Mouse (Mus musculus) forebrain, embryonic 10.5 days (tissue): ENCODE data around the gene Rab6b. TPM values are rescaled to one million over a fixed set of nuclear protein-coding genes. Genes with fewer than 3 reads are reported as not detected.
A peak's percentile ranks its signal among the peaks of the same experiment; 100 is the strongest.

Source experiments
- DNase-seq: peaks from one replicate; pipeline ENCODE4 v3.0.0-alpha.2; 2017; ENCODE audit warnings: low spot score; ENCODE audit errors: extremely low spot score
- H3K27ac ChIP-seq: fragments of 300-500 bp; sonication (generic); 2 replicates; pipeline ENCODE4 v1.5.1; 2016; ENCODE audit warnings: mild to moderate bottlenecking
- H3K27me3 ChIP-seq: fragments of 300-500 bp; sonication (generic); 2 replicates; pipeline ENCODE4 v1.6.1; 2016; ENCODE audit warnings: mild to moderate bottlenecking; ENCODE audit not compliant: poor library complexity, severe bottlenecking
- H3K36me3 ChIP-seq: fragments of 300-500 bp; sonication (generic); replicated peaks from 2 replicates; pipeline ENCODE4 v1.6.1; 2016; ENCODE audit warnings: mild to moderate bottlenecking, moderate library complexity
- H3K4me1 ChIP-seq: fragments of 300-500 bp; sonication (generic); 2 replicates; pipeline ENCODE4 v1.6.1; 2016
- H3K4me3 ChIP-seq: fragments of 300-500 bp; sonication (generic); 2 replicates; pipeline ENCODE4 v1.5.1; 2016; ENCODE audit warnings: mild to moderate bottlenecking, moderate library complexity
- H3K9me3 ChIP-seq: fragments of 300-500 bp; sonication (generic); 2 replicates; pipeline ENCODE4 v1.6.1; 2016; ENCODE audit warnings: mild to moderate bottlenecking, moderate library complexity
- whole genome bisulfite sequencing: fragments of 180-500 bp; shearing (Covaris S2); methylation state at CpG from one replicate; pipeline ENCODE4 v1.1.7; 2016; 5-methylcytosine and 5-hydroxymethylcytosine counted together
- polyA plus RNA-seq: library from polyadenylated mRNA; unstranded; fragments of >200 nt; fragmentation: Nextera tagmentation; extraction: Ambion mirVana; gene quantifications from 2 replicates; pipeline ENCODE4 v1.2.1, GENCODE M21; 2016

Gene Rab6b
- polyA plus RNA-seq, 1 experiment from 2014 or later = 9.1 TPM

DNA sequence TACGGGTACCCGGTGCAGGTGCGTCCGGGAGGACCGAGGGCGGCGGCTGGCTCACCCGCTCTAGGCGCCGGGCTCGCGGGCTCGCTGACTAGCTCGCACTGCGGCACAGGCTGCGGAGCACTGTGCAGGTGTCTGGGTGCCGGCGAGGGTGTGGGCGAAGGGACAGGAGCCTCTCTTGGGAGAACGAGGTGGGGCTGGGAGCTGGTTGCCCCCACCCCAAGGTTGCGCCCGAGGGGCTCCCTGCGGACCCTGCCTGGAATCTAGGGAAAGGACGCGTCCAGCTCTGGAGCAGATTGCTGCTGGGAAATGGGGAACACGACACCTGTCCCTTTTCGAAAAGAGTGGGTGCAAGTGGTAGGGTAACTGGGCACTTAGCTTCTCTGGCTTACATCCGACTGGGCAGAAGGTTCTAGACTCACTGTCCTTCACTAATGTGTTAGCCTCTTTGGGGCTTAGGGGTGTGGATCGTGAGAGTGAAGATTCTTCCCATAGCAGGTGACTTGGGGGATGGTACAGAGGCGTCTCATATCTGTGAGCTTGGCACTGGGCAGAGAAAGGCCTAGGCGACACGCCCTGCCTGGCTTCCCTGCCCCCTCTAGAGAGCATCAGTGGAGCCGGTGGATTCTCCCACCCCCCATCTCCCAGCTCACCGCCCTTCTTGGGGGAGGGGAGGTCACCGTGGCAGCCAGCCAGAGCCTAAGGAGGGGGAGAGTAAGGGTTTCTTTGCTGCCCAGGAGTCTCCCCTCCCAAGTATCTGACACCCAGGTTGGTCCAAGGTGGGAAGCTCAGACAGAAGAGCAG is 1.1 kb downstream of the Rab6b start:
- Histone ChIP-seq H3K4me1 (peaks cover 59% of the 10 kb centered on the region), H3K27ac (peak overlapping the region; percentile 90), H3K9me3 (no peaks in the 10 kb centered on the region), H3K36me3 (0 out of 2 replicates have a peak, but pooled peaks cover 5% of the 10 kb centered on the region), H3K27me3 (peaks cover 63% of the 10 kb centered on the region), H3K4me3 (peak overlapping the region; percentile 80)
- no peak for DNase-seq
- WGBS = 1% methylated on average over 35 of the region's 35 CpGs

DNA sequence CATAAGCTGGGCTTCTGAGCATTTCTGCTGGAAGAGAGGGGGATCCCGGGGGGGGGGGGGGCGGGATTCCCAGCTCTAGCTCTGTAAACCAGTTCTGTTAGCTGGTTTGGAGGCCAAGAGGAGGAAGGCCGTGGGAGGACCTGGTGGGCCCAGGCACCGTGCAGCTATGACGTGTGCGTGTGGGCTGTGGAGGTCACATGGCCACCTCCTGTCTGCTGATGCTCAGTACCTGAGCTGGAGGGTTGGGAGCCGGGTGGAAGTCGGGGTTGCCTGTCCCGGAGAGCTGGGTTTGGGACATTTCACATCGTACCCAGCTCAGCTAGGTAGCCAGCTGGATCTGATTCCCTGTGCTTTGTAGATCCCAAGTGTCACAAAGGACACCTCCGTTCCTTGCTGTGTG is 1.8 kb downstream of the Rab6b start:
- peaks cover 59% of the 10 kb centered on the region for H3K4me1 ChIP-seq
- whole genome bisulfite sequencing = 42% methylated on average over 11 of the region's 11 CpGs
- H3K36me3 ChIP-seq = peaks cover 5% of the 10 kb centered on the region; the same call in 1 of the 2 replicates
- no peaks in the 10 kb centered on the region for H3K9me3 ChIP-seq
- peaks cover 63% of the 10 kb centered on the region for H3K27me3 ChIP-seq
- H3K27ac ChIP-seq = peak overlapping the region; percentile 30; the same call in 1 of the 2 replicates
- peak overlapping the region; percentile 80 for H3K4me3 ChIP-seq
- DNase-seq = no peak

DNA sequence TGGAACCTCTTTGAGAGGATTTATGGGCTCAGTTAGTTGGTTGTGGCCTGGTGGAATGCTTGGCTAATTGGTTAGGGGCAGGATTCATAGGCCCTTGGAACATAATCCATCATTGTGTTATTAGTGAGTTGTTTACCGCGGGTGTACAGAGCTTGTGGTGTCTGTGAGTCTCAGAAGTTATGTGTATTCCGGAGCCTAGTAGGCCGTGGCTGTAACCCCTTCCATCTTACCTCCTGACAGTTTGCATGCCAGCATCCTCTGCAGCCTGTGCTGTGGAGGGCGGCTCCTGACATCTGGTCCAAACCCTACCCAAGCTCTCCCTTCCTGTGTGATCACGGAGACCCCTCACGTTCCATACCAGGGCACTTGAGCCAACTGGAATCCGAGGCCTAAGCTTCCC is 2.7 kb downstream of the Rab6b start:
- H3K4me1 ChIP-seq = peaks cover 55% of the 10 kb centered on the region
- H3K27me3 ChIP-seq = peaks cover 60% of the 10 kb centered on the region
- no peak overlapping the region for H3K4me3 ChIP-seq
- no peak overlapping the region for H3K27ac ChIP-seq
- peaks cover 5% of the 10 kb centered on the region; the same call in 1 of the 2 replicates for H3K36me3 ChIP-seq
- DNase-seq = no peak
- H3K9me3 ChIP-seq = no peaks in the 10 kb centered on the region
- WGBS = 82% methylated on average over 8 of the region's 8 CpGs

DNA sequence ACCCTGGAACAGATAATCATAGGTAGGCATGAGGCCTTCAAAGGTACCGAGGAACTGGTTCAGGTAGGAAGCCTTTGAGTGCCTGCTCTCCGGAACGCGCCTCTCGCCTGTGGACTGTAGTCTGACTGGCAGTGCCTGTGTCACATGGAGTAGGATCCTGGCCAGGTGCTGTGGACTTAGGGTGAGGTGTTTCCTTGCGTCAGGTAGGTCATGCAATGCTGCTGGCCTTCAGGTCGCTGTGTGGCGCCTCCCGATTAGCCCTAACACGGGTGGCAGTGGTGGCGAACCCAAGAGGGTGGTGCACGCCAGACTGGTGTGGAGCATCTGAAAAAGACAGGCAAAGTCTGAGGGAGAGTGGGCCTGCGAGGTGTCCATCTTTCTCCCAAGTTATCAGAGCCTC is 3.3 kb downstream of the Rab6b start:
- DNase-seq = no peak
- Histone ChIP-seq H3K4me1 (peaks cover 56% of the 10 kb centered on the region), H3K36me3 (peaks cover 5% of the 10 kb centered on the region; the same call in 1 of the 2 replicates), H3K9me3 (no peaks in the 10 kb centered on the region), H3K27ac (no peak overlapping the region), H3K4me3 (no peak overlapping the region), H3K27me3 (peaks cover 55% of the 10 kb centered on the region)
- WGBS = 93% methylated on average over 13 of the region's 13 CpGs

DNA sequence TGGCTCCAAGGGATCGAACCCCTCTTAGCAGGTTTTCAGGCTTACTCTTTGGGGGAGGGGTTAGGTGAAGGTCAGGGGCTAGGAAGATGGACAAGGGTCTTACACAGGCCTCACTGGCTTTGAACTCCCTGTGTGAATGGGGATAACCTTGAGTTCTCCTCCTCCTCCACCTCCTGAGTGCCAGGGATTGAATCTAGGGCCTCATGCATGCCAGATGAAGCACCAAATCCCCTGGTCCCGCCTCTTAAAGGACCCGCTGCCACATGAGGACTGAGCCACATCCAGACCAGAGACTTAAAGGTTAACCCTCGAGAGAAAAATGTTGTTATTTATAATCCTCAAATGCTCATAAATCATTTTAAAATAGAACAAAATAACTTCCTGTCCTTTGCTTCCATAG is 5.4 kb downstream of the Rab6b start:
- 84% methylated on average over 4 of the region's 4 CpGs for WGBS
- peaks cover 45% of the 10 kb centered on the region for H3K4me1 ChIP-seq

DNA sequence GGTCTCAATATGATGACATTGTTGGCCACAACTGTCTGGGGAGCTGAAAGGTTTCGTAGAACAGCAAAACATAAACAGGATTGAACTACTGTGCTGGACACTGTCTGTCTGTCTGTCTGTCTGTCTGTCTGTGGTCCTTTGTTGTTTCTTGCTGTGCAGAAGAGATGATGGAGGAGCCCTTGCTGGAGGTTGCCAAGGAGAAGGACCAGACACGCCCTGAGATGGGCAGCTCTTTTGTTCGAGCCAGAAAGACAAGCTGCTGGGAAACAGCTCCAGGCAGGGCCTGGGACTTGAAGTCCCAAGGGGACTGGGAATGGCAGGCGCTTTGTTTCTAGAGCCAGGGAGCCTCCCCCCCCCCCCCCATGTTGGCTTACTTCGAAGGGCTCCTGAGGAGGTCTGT is 5.9 kb downstream of the Rab6b start:
- Histone ChIP-seq H3K27ac (no peak overlapping the region), H3K27me3 (peaks cover 29% of the 10 kb centered on the region)
- DNase-seq = no peak

More for the DNA sequence above, 5.4 kb downstream of the Rab6b start:
- Histone ChIP-seq H3K4me3 (no peak overlapping the region), H3K27ac (no peak overlapping the region), H3K27me3 (peaks cover 34% of the 10 kb centered on the region), H3K9me3 (no peaks in the 10 kb centered on the region), H3K36me3 (peaks cover 5% of the 10 kb centered on the region; the same call in 1 of the 2 replicates)
- DNase-seq = no peak

DNA sequence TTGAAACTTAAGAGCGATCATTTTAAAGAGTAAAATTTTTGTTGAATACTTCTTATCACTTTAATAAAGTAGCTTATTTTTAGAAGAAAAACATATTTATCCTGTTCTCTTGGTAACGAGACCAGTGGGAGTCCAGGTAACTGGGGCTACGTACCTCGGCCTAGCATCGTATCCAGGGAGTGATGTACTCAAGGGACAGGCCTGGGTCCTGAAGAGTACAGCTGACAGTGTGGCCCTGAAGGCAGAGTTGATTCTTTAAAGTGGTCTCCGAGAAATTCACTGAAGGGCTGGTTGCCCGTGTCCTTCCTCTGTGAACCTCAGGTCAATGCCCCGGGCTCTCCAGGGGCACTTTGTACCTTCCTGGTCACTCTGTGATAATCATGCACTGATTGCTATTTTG is 6.4 kb downstream of the Rab6b start:
- H3K27me3 ChIP-seq = peaks cover 24% of the 10 kb centered on the region
- H3K27ac ChIP-seq = no peak overlapping the region
- peaks cover 5% of the 10 kb centered on the region for H3K36me3 ChIP-seq
- DNase-seq = no peak
- H3K9me3 ChIP-seq = no peaks in the 10 kb centered on the region
- peaks cover 34% of the 10 kb centered on the region for H3K4me1 ChIP-seq
- whole genome bisulfite sequencing = 91% methylated on average over 8 of the region's 8 CpGs
- no peak overlapping the region for H3K4me3 ChIP-seq

More for the DNA sequence above, 5.9 kb downstream of the Rab6b start:
- peaks cover 5% of the 10 kb centered on the region; the same call in 1 of the 2 replicates for H3K36me3 ChIP-seq
- H3K4me1 ChIP-seq = peaks cover 39% of the 10 kb centered on the region
- H3K9me3 ChIP-seq = no peaks in the 10 kb centered on the region
- H3K4me3 ChIP-seq = no peak overlapping the region
- 67% methylated on average over 5 of the region's 5 CpGs for WGBS

DNA sequence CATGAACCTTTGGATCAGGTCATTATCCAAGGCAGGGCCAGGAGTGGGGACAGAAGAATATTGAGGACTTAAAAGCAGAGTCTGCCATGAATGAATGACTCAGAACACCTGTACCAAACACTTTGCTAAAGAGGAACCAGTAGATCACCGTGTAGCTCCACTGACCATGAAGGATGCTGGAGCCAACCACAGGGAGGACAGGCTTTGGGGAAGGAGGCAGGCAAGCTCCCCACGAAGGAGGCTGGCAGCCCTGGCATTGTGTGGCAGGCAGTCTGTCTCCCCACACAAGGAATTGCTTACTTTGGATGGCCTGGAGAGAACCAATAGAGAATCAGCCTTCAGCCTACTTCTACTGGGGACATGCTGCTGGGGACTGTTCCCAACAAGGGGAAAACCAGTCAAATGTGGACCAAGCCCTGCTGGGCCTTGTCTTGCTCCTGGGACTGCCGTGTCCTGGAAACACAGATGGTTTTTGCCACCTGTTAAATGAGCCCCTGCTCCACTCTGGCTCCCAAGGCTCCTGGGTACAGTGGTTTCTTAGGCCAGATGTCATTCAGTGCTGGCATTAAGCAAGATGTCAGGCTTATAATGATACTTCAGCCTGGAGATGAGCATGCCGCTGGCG is 7.2 kb downstream of the Rab6b start:
- 90% methylated on average over 5 of the region's 5 CpGs for WGBS
- H3K36me3 ChIP-seq = peaks cover 5% of the 10 kb centered on the region
- no peak overlapping the region for H3K27ac ChIP-seq
- no peak overlapping the region for H3K4me3 ChIP-seq
- peaks cover 16% of the 10 kb centered on the region for H3K27me3 ChIP-seq
- no peak for DNase-seq
- no peaks in the 10 kb centered on the region for H3K9me3 ChIP-seq
- H3K4me1 ChIP-seq = peaks cover 26% of the 10 kb centered on the region

DNA sequence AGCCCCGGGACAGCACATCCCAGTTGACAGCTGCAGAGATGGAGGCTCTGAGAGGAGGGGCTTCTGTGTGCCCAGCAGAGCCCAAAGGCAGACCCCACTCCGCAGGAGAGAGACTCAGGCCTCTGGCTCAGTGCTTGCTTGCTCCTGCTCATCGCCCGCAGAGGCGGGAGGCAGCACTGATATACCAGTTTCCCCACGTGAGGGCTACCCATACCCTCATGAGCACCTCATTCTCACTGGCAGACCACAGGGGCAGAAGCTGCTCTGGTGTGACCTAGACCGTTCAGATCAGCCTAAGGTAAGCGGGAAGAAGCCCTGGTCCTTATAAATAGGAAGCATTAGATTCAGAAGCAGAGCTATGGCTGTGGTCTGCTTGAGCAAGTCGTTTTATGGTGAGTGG is 8.2 kb downstream of the Rab6b start:
- no peaks in the 10 kb centered on the region for H3K9me3 ChIP-seq
- no peak for DNase-seq
- peaks cover 6% of the 10 kb centered on the region for H3K27me3 ChIP-seq
- H3K36me3 ChIP-seq = peaks cover 5% of the 10 kb centered on the region
- 0 out of 2 replicates have a peak overlapping the region, but pooled peaks have one; percentile 22 for H3K27ac ChIP-seq
- no peak overlapping the region for H3K4me3 ChIP-seq
- H3K4me1 ChIP-seq = peaks cover 26% of the 10 kb centered on the region
- WGBS = 88% methylated on average over 9 of the region's 9 CpGs

DNA sequence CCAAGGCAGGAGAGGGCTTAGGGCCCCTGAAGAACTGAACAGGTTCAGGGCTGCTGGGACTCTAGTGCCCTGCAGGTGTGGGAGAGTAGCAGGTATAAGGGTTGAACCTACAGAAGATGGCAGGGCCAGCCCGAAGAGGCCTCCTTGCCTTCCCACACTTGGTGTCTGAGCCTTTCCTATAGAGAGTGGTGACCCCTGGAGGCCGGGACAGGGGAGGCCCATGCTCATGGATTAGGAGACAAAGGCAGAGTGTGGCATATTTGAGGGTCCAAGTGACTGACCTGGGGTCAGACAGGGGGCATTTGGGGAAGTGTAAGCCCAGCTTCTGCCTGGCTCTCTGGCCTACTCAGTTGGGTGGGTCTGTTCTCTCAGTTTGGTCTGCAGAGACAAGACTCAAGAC is 8.6 kb downstream of the Rab6b start:
- peaks cover 5% of the 10 kb centered on the region for H3K36me3 ChIP-seq
- H3K27ac ChIP-seq = 0 out of 2 replicates have a peak overlapping the region, but pooled peaks have one; percentile 22
- H3K4me3 ChIP-seq = no peak overlapping the region
- H3K9me3 ChIP-seq = no peaks in the 10 kb centered on the region
- DNase-seq = no peak
- WGBS = 53% methylated on average over 2 of the region's 2 CpGs
- H3K27me3 ChIP-seq = peaks cover 1% of the 10 kb centered on the region; the same call in 1 of the 2 replicates
- peaks cover 23% of the 10 kb centered on the region for H3K4me1 ChIP-seq

DNA sequence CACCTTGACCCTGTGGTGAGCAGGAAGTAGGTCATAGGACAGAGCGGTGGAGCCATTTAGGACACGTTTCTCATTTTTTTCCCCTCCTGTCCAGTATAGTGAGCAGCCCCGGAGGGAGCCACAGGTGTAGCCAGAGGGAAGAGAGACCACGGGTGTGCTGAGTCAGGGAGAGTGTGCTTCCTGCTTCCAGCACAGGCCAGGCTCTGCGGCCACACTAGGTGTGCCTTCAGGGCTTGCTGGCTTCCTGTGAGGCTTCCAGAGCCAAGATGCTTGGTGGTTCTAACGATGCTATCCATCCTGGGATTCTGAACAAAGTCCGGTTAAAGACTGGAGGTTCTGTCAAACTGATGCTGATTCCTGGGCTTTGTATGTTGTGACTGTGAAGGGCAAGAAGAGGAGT is 10.0 kb downstream of the Rab6b start:
- no peaks in the 10 kb centered on the region for H3K27me3 ChIP-seq
- H3K27ac ChIP-seq = no peak overlapping the region
- DNase-seq = no peak
- H3K36me3 ChIP-seq = peaks cover 5% of the 10 kb centered on the region
- peaks cover 23% of the 10 kb centered on the region for H3K4me1 ChIP-seq
- no peaks in the 10 kb centered on the region for H3K9me3 ChIP-seq
- H3K4me3 ChIP-seq = no peak overlapping the region
- WGBS = 80% methylated on average over 7 of the region's 7 CpGs

DNA sequence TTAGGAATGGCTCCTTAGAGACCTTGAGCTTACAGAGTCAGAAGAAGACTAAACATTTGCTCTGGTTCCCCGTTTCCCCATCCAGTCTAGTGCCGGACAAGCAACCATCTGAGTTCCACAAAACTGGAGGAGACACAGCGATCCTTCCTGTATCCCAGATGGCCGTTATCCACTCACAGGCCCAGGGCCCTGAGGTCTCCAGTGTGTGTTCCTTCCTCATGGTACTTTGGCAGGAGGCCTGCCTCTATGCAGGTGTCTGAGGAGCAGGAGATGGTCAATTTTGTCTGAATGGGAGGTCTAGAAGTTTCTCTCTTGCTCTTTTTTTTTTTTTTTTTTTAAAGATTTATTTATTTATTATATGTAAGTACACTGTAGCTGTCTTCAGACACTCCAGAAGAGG is 13.2 kb downstream of the Rab6b start:
- no peak overlapping the region for H3K4me3 ChIP-seq
- no peak overlapping the region for H3K27ac ChIP-seq
- 97% methylated on average over 4 of the region's 4 CpGs for WGBS
- no peak for DNase-seq
- H3K36me3 ChIP-seq = peaks cover 13% of the 10 kb centered on the region
- peaks cover 10% of the 10 kb centered on the region for H3K4me1 ChIP-seq
- no peaks in the 10 kb centered on the region for H3K9me3 ChIP-seq
- H3K27me3 ChIP-seq = no peaks in the 10 kb centered on the region
